Mouse (Mus musculus): ENCODE data around the gene Rnf130.

- no peak for TF ChIP-seq CHD2 (IDR thresholded peaks at IDR 0.05; ENCODE audit: low read length)
- no peak for TF ChIP-seq ZC3H11A (IDR thresholded peaks at IDR 0.05; ENCODE audit: low read depth, low read length)
- TF ChIP-seq CTCF (conservative IDR thresholded peaks at IDR 0.05 in 1 of 2, IDR thresholded peaks at IDR 0.05 in 1 of 2; ENCODE audit: low read depth in 2 of 2, low read length in 2 of 2) = no peak
- TF ChIP-seq GABPA (IDR thresholded peaks at IDR 0.05; ENCODE audit: insufficient replicate concordance, low read depth, low read length) = no peak
- TF ChIP-seq KAT2A (IDR thresholded peaks at IDR 0.05; ENCODE audit: insufficient replicate concordance, low read length) = no peak
- no peak for TF ChIP-seq NELFE (IDR thresholded peaks at IDR 0.05; ENCODE audit: low read depth, low read length)
- no peak for TF ChIP-seq USF1 (IDR thresholded peaks at IDR 0.05; ENCODE audit: low read depth, low read length)
- TF ChIP-seq POLR2A (IDR thresholded peaks at IDR 0.05; ENCODE audit: low read depth, low read length) = no peak
- TF ChIP-seq EP300 (IDR thresholded peaks at IDR 0.05; ENCODE audit: low read length) = no peak
- TF ChIP-seq RAD21 (IDR thresholded peaks at IDR 0.05; ENCODE audit: low read depth, low read length) = no peak
- TF ChIP-seq PAX5 (IDR thresholded peaks at IDR 0.05; ENCODE audit: low read length) = no peak
- no peak for TF ChIP-seq TBP (conservative IDR thresholded peaks at IDR 0.05; ENCODE audit: low read depth, low read length)
- TF ChIP-seq MYC (IDR thresholded peaks at IDR 0.05; ENCODE audit: low read depth, low read length) = no peak
Observed at GRCm38 (mm10) chr11:50073830-50074229, 48.7 kb downstream of the Rnf130 start.
